Mouse (Mus musculus) CH12.LX (cell line): ENCODE data around the gene Pqlc3. TPM values are rescaled to one million over a fixed set of nuclear protein-coding genes. Genes with fewer than 3 reads are reported as not detected.

Experiments
- DNase-seq: peaks from one replicate; pipeline ENCODE4 v3.0.0-alpha.2; 2013; ENCODE audit errors: extremely low read depth
- H3K27ac ChIP-seq: 2 replicates; pipeline ENCODE4 v1.5.1; 2012; ENCODE audit warnings: low read depth, mild to moderate bottlenecking, control low read depth, moderate library complexity; ENCODE audit not compliant: insufficient read depth
- H3K27me3 ChIP-seq: replicated peaks from 2 replicates; pipeline ENCODE3; 2012; ENCODE audit warnings: inconsistent platforms
- H3K36me3 ChIP-seq, 2 experiments: replicated peaks in 1 of 2; 2 replicates each; pipeline versions ENCODE3 to v1.6.1; 2012; ENCODE audit warnings: inconsistent platforms in 1 of 2, low read length in 1 of 2, mild to moderate bottlenecking in 1 of 2, mixed read lengths in 1 of 2, moderate library complexity in 1 of 2; ENCODE audit not compliant: control insufficient read depth in 1 of 2, insufficient read depth in 1 of 2
- H3K4me1 ChIP-seq, 2 experiments: 2 replicates each; pipeline ENCODE4 v1.6.1; 2012; ENCODE audit warnings: inconsistent platforms in 1 of 2, moderate library complexity in 1 of 2; ENCODE audit not compliant: insufficient read depth in 2 of 2, control insufficient read depth in 1 of 2
- H3K4me2 ChIP-seq: 2 replicates; pipeline ENCODE4 v1.6.1; 2012; ENCODE audit warnings: low read depth, mild to moderate bottlenecking, control low read depth; ENCODE audit not compliant: poor library complexity, insufficient read depth, severe bottlenecking
- H3K4me3 ChIP-seq, 3 experiments: fragments of 150-350 bp in 1 of 3; sonication (generic) in 1 of 3; replicated peaks in 1 of 3; 2 replicates each; pipeline versions ENCODE3 to v1.5.1; 2011 to 2012; ENCODE audit warnings: low read depth in 2 of 3, low read length in 2 of 3, mild to moderate bottlenecking in 2 of 3, moderate library complexity in 2 of 3, control low read depth in 1 of 3, improper control_type of control experiment in 1 of 3, inconsistent platforms in 1 of 3, mixed read lengths in 1 of 3; ENCODE audit not compliant: poor library complexity in 1 of 3
- H3K79me2 ChIP-seq: replicated peaks from 2 replicates; pipeline ENCODE4 v1.6.1; 2012; ENCODE audit warnings: mild to moderate bottlenecking, moderate library complexity; ENCODE audit not compliant: control insufficient read depth, poor library complexity, insufficient read depth, severe bottlenecking; ENCODE audit errors: extremely low read depth
- H3K9ac ChIP-seq: 2 replicates; pipeline ENCODE4 v1.6.1; 2012; ENCODE audit warnings: low read depth, mild to moderate bottlenecking, control low read depth, moderate library complexity; ENCODE audit not compliant: insufficient read depth
- H3K9me3 ChIP-seq: replicated peaks from 2 replicates; pipeline ENCODE3; 2012; ENCODE audit warnings: low read length, inconsistent platforms, mixed read lengths
- BHLHE40 ChIP-seq: IDR thresholded peaks from 2 replicates; pipeline ENCODE4 v1.6.1; 2011; ENCODE audit warnings: mild to moderate bottlenecking, low read depth, low read length, improper control_type of control experiment
- CHD1 ChIP-seq: IDR thresholded peaks from 2 replicates; pipeline ENCODE4 v1.6.1; 2012; ENCODE audit warnings: low read depth, low read length, improper control_type of control experiment, inconsistent platforms
- CHD2 ChIP-seq: IDR thresholded peaks from 2 replicates; pipeline ENCODE4 v1.6.1; 2011; ENCODE audit warnings: low read length, improper control_type of control experiment
- CTCF ChIP-seq, 2 experiments: IDR thresholded peaks in 1 of 2; conservative IDR thresholded peaks in 1 of 2; 2 replicates each; pipeline ENCODE4 v1.5.1; 2011 to 2012; ENCODE audit warnings: low read depth in 2 of 2, low read length in 2 of 2, improper control_type of control experiment in 1 of 2, inconsistent platforms in 1 of 2, mild to moderate bottlenecking in 1 of 2, moderate library complexity in 1 of 2
- E2F4 ChIP-seq: IDR thresholded peaks from 2 replicates; pipeline ENCODE4 v1.6.1; 2011; ENCODE audit warnings: low read depth, low read length, improper control_type of control experiment; ENCODE audit not compliant: insufficient replicate concordance
- ETS1 ChIP-seq: conservative IDR thresholded peaks from 2 replicates; pipeline ENCODE4 v1.6.1; 2012; ENCODE audit warnings: low read depth, mild to moderate bottlenecking, inconsistent platforms, low read length, improper control_type of control experiment, moderate library complexity
- HCFC1 ChIP-seq: IDR thresholded peaks from 2 replicates; pipeline ENCODE4 v1.6.1; 2012; ENCODE audit warnings: low read depth, mild to moderate bottlenecking, inconsistent platforms, low read length, improper control_type of control experiment
- IRF4 ChIP-seq: IDR thresholded peaks from 2 replicates; pipeline ENCODE4 v1.6.1; 2014; ENCODE audit warnings: low read depth, mild to moderate bottlenecking, inconsistent platforms, low read length, improper control_type of control experiment
- JUND ChIP-seq: conservative IDR thresholded peaks from 2 replicates; pipeline ENCODE4 v1.6.1; 2011; ENCODE audit warnings: low read depth, low read length, improper control_type of control experiment
- KAT2A ChIP-seq: IDR thresholded peaks from 2 replicates; pipeline ENCODE4 v1.6.1; 2012; ENCODE audit warnings: low read length, improper control_type of control experiment, inconsistent platforms; ENCODE audit not compliant: insufficient replicate concordance
- MAX ChIP-seq: IDR thresholded peaks from 2 replicates; pipeline ENCODE4 v1.6.1; 2011; ENCODE audit warnings: low read length, improper control_type of control experiment
- MAZ ChIP-seq: IDR thresholded peaks from 2 replicates; pipeline ENCODE4 v1.6.1; 2012; ENCODE audit warnings: low read depth, mild to moderate bottlenecking, inconsistent platforms, low read length, improper control_type of control experiment, moderate library complexity
- MXI1 ChIP-seq: IDR thresholded peaks from 2 replicates; pipeline ENCODE4 v1.6.1; 2011; ENCODE audit warnings: mild to moderate bottlenecking, low read depth, low read length, improper control_type of control experiment
- MYC ChIP-seq: IDR thresholded peaks from 2 replicates; pipeline ENCODE4 v1.6.1; 2011; ENCODE audit warnings: low read depth, mild to moderate bottlenecking, improper control_type of control experiment, low read length
- NRF1 ChIP-seq: IDR thresholded peaks from 2 replicates; pipeline ENCODE4 v1.6.1; 2014; ENCODE audit warnings: low read depth, mild to moderate bottlenecking, inconsistent platforms, low read length, improper control_type of control experiment, moderate library complexity
- POLR2A ChIP-seq: IDR thresholded peaks from 2 replicates; pipeline ENCODE4 v1.6.1; 2011; ENCODE audit warnings: low read depth, mild to moderate bottlenecking, improper control_type of control experiment, low read length
- RAD21 ChIP-seq: IDR thresholded peaks from 2 replicates; pipeline ENCODE4 v1.6.1; 2011; ENCODE audit warnings: low read depth, mild to moderate bottlenecking, low read length, improper control_type of control experiment, moderate library complexity
- RCOR1 ChIP-seq: conservative IDR thresholded peaks from 2 replicates; pipeline ENCODE4 v1.6.1; 2012; ENCODE audit warnings: low read depth, mild to moderate bottlenecking, inconsistent platforms, low read length, improper control_type of control experiment
- SIN3A ChIP-seq: IDR thresholded peaks from 2 replicates; pipeline ENCODE4 v1.6.1; 2012; ENCODE audit warnings: low read length, improper control_type of control experiment, inconsistent platforms
- SMC3 ChIP-seq: IDR thresholded peaks from 2 replicates; pipeline ENCODE4 v1.6.1; 2011; ENCODE audit warnings: low read depth, low read length, improper control_type of control experiment
- TCF12 ChIP-seq: IDR thresholded peaks from 2 replicates; pipeline ENCODE4 v1.6.1; 2014; ENCODE audit warnings: low read depth, mild to moderate bottlenecking, inconsistent platforms, low read length, improper control_type of control experiment
- UBTF ChIP-seq: IDR thresholded peaks from 2 replicates; pipeline ENCODE4 v1.6.1; 2012; ENCODE audit warnings: low read depth, mild to moderate bottlenecking, inconsistent platforms, low read length, improper control_type of control experiment, moderate library complexity
- USF1 ChIP-seq: IDR thresholded peaks from 2 replicates; pipeline ENCODE4 v1.6.1; 2014; ENCODE audit warnings: low read depth, mild to moderate bottlenecking, inconsistent platforms, low read length, improper control_type of control experiment
- USF2 ChIP-seq: conservative IDR thresholded peaks from 2 replicates; pipeline ENCODE4 v1.6.1; 2011; ENCODE audit warnings: low read depth, low read length, improper control_type of control experiment
- ZKSCAN1 ChIP-seq: IDR thresholded peaks from 2 replicates; pipeline ENCODE4 v1.6.1; 2012; ENCODE audit warnings: low read depth, inconsistent platforms, low read length, improper control_type of control experiment, borderline replicate concordance
- ZMIZ1 ChIP-seq: IDR thresholded peaks from 2 replicates; pipeline ENCODE4 v1.6.1; 2012; ENCODE audit warnings: low read depth, mild to moderate bottlenecking, inconsistent platforms, low read length, improper control_type of control experiment
- ZNF384 ChIP-seq: IDR thresholded peaks from 2 replicates; pipeline ENCODE4 v1.6.1; 2012; ENCODE audit warnings: low read depth, low read length, improper control_type of control experiment, inconsistent platforms
- dilution Hi-C: fragments of 300-500 bp; cut with MboI; formaldehyde crosslinking; loops from 2 replicates; pipeline ENCODE4 v1.14.3; 2020; ENCODE audit warnings: low sequenced_read_pairs; ENCODE audit not compliant: extremely low pct_unique_long_range_greater_than_20kb, extremely low pct_ligation_motif_present
- in situ Hi-C: fragments of 300-500 bp; cut with MboI; formaldehyde crosslinking; loops from 3 replicates; pipeline ENCODE4 v1.14.3; 2019; ENCODE audit warnings: low sequenced_read_pairs, low pct_ligation_motif_present, low pct_unique_long_range_greater_than_20kb, mixed read lengths
- polyA plus RNA-seq: library from polyadenylated mRNA; unstranded; fragments of >175 nt; gene quantifications from 2 replicates; pipeline ENCODE4 v1.2.1, GENCODE M21; 2012; ENCODE audit warnings: low read depth; ENCODE audit not compliant: insufficient read length
- total RNA-seq, 2 experiments: library from RNA; depleted of rRNA; stranded (reverse); fragments of 300-350 nt in 1 of 2; fragments of >200 nt in 1 of 2; gene quantifications; 2 replicates each; pipeline ENCODE4 v1.2.3; 2012 to 2014

Gene Pqlc3
- total and polyA plus RNA-seq, 3 experiments: 6.4 to 31.1 (median 17.0) TPM

DNA sequence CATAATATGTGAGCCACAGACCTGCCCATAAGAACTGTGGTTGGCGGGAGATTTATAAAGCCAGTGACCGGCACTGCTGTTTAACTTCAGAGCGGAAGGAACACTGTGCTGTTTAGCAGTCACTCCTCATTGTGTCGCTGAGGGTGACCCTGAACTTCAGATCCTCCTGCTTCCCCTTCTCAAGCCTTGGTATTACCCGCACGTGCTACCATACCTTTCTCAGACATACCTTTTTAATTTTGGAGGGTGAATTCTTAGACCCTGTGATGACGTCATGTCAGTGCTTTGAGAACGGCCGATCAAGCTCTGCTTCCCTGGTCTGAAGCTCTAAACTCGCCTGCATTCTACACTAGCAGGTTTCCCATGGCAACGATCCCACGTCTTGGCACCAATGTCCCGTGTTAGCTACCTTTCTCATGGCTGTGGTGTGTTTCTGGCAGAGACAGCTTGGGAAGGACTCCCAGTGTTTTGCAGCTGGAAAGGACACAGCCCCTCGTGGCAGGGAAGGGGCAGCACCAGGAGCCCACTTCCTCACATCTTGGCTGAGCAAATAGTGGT lies 36.9 kb upstream of the Pqlc3 start:
- dilution Hi-C loops (no loop called here), in situ Hi-C loops (loop anchor here (10.0 to 25.0 kb wide), 3 partner anchors 222 to 325 kb away; partner anchors contain the start of genes E2f6 and Pdia6)
- no peak overlapping the region for H3K4me3 ChIP-seq
- no peaks in the 10 kb centered on the region for H3K36me3 ChIP-seq
- no peaks in the 10 kb centered on the region for H3K9me3 ChIP-seq
- H3K4me2 ChIP-seq: no peak overlapping the region
- no peaks in the 10 kb centered on the region for H3K79me2 ChIP-seq
- no peak for DNase-seq
- no peaks in the 10 kb centered on the region for H3K27me3 ChIP-seq
- H3K9ac ChIP-seq: no peak overlapping the region
- TF ChIP-seq MAZ: no peak
- no peak for TF ChIP-seq ZKSCAN1
- no peak for TF ChIP-seq JUND
- no peak for TF ChIP-seq CTCF (conservative IDR thresholded peaks at IDR 0.05 in 1 of 2, IDR thresholded peaks at IDR 0.05 in 1 of 2; ENCODE audit: low read depth in 2 of 2, low read length in 2 of 2)
- TF ChIP-seq E2F4: no peak
- no peak for TF ChIP-seq CHD1
- TF ChIP-seq ZMIZ1: no peak
- no peak for TF ChIP-seq ETS1
- no peak for TF ChIP-seq BHLHE40
- TF ChIP-seq CHD2: no peak
- TF ChIP-seq HCFC1: no peak
- TF ChIP-seq MYC: no peak
- TF ChIP-seq UBTF: no peak
- no peak for TF ChIP-seq IRF4
- no peak for TF ChIP-seq RAD21
- no peak for TF ChIP-seq RCOR1
- H3K27ac ChIP-seq: no peak overlapping the region
- peaks cover 27 to 77% of the 10 kb centered on the region in 2 experiments for H3K4me1 ChIP-seq

GRCm38 (mm10) chr12:17036532-17036931 lies 36.3 kb upstream of the Pqlc3 start:
- dilution Hi-C loops: no loop called here
- no peak overlapping the region for H3K4me2 ChIP-seq
- DNase-seq: no peak
- H3K36me3 ChIP-seq: no peaks in the 10 kb centered on the region
- no peak overlapping the region for H3K4me3 ChIP-seq
- H3K79me2 ChIP-seq: no peaks in the 10 kb centered on the region
- H3K27ac ChIP-seq: no peak overlapping the region
- H3K27me3 ChIP-seq: no peaks in the 10 kb centered on the region
- TF ChIP-seq ZNF384 (no peak), MXI1 (no peak), BHLHE40 (no peak), RAD21 (no peak), KAT2A (no peak), CHD1 (no peak), POLR2A (no peak), ZKSCAN1 (no peak), CHD2 (no peak), CTCF (conservative IDR thresholded peaks at IDR 0.05 in 1 of 2, IDR thresholded peaks at IDR 0.05 in 1 of 2; ENCODE audit: low read depth in 2 of 2, low read length in 2 of 2) (no peak), SIN3A (no peak), SMC3 (no peak), MAX (no peak), TCF12 (no peak), USF1 (no peak), USF2 (no peak), NRF1 (no peak)
- in situ Hi-C loops: loop anchor here (10.0 to 25.0 kb wide), 3 partner anchors 222 to 324 kb away; partner anchors contain the start of genes E2f6 and Pdia6
- H3K4me1 ChIP-seq: peaks cover 27 to 77% of the 10 kb centered on the region in 2 experiments
- H3K9ac ChIP-seq: no peak overlapping the region
- H3K9me3 ChIP-seq: no peaks in the 10 kb centered on the region
